Mouse (Mus musculus) MEL (cell line): ENCODE data around the gene Fam205c. TPM values are rescaled to one million over a fixed set of nuclear protein-coding genes. Genes with fewer than 3 reads are reported as not detected.

ENCODE experiments used
- DNase-seq: peaks from one replicate; pipeline ENCODE4 v3.0.0; 2011; ENCODE audit warnings: low read depth, low spot score
- H3K27ac ChIP-seq: 2 replicates; pipeline ENCODE4 v1.5.1; 2012; ENCODE audit warnings: low read depth, mild to moderate bottlenecking, control low read depth, low read length, moderate library complexity; ENCODE audit not compliant: control insufficient read depth
- H3K27me3 ChIP-seq, 2 experiments: fragments of 150-350 bp in 1 of 2; sonication (generic) in 1 of 2; 2 replicates each; pipeline ENCODE4 v1.6.1; 2012; ENCODE audit warnings: low read length in 2 of 2, mild to moderate bottlenecking in 2 of 2, improper control_type of control experiment in 1 of 2, moderate library complexity in 1 of 2; ENCODE audit not compliant: insufficient read depth in 2 of 2, control insufficient read depth in 1 of 2
- H3K36me3 ChIP-seq, 2 experiments: 2 replicates each; pipeline ENCODE4 v1.6.1; 2012 to 2014; ENCODE audit warnings: low read length in 2 of 2, improper control_type of control experiment in 1 of 2, inconsistent platforms in 1 of 2, mild to moderate bottlenecking in 1 of 2; ENCODE audit not compliant: insufficient read depth in 2 of 2, control insufficient read depth in 1 of 2
- H3K4me1 ChIP-seq, 2 experiments: fragments of 150-350 bp in 1 of 2; sonication (generic) in 1 of 2; 2 replicates each; pipeline ENCODE4 v1.6.1; 2012; ENCODE audit warnings: low read length in 2 of 2, improper control_type of control experiment in 1 of 2, mild to moderate bottlenecking in 1 of 2; ENCODE audit not compliant: insufficient read depth in 2 of 2, control insufficient read depth in 1 of 2
- H3K4me3 ChIP-seq, 2 experiments: fragments of 150-350 bp in 1 of 2; sonication (generic) in 1 of 2; 2 replicates each; pipeline ENCODE4 v1.5.1; 2012; ENCODE audit warnings: low read depth in 2 of 2, low read length in 2 of 2, mild to moderate bottlenecking in 2 of 2, moderate library complexity in 2 of 2, control low read depth in 1 of 2, improper control_type of control experiment in 1 of 2; ENCODE audit not compliant: control insufficient read depth in 1 of 2, insufficient read depth in 1 of 2
- H3K79me2 ChIP-seq: 2 replicates; pipeline ENCODE4 v1.6.1; 2012; ENCODE audit warnings: mild to moderate bottlenecking, low read length, moderate library complexity; ENCODE audit not compliant: control insufficient read depth, poor library complexity, insufficient read depth
- H3K9ac ChIP-seq: 2 replicates; pipeline ENCODE4 v1.6.1; 2012; ENCODE audit warnings: low read depth, mild to moderate bottlenecking, control low read depth, low read length, moderate library complexity; ENCODE audit not compliant: control insufficient read depth, poor library complexity, severe bottlenecking
- H3K9me3 ChIP-seq: fragments of 150-350 bp; sonication (generic); replicated peaks from 2 replicates; pipeline ENCODE4 v1.6.1; 2012; ENCODE audit warnings: mild to moderate bottlenecking, low read length, improper control_type of control experiment, moderate library complexity; ENCODE audit not compliant: insufficient read depth
- CHD2 ChIP-seq: IDR thresholded peaks from 2 replicates; pipeline ENCODE4 v1.6.1; 2011; ENCODE audit warnings: low read length, improper control_type of control experiment
- CTCF ChIP-seq, 3 experiments: IDR thresholded peaks in 2 of 3; conservative IDR thresholded peaks in 1 of 3; 2 replicates each; pipeline ENCODE4 v1.5.1; 2011 to 2012; ENCODE audit warnings: low read length in 3 of 3, low read depth in 2 of 3, mild to moderate bottlenecking in 2 of 3, improper control_type of control experiment in 1 of 3, inconsistent platforms in 1 of 3, mixed read lengths in 1 of 3, moderate library complexity in 1 of 3; ENCODE audit not compliant: control insufficient read depth in 1 of 3, insufficient read depth in 1 of 3, poor library complexity in 1 of 3, severe bottlenecking in 1 of 3
- GABPA ChIP-seq: IDR thresholded peaks from 2 replicates; pipeline ENCODE4 v1.6.1; 2012; ENCODE audit warnings: low read depth, mild to moderate bottlenecking, inconsistent platforms, low read length, improper control_type of control experiment, moderate library complexity
- MAFK ChIP-seq: IDR thresholded peaks from 2 replicates; pipeline ENCODE4 v1.6.1; 2011; ENCODE audit warnings: low read depth, mild to moderate bottlenecking, low read length, improper control_type of control experiment, borderline replicate concordance
- MAX ChIP-seq: IDR thresholded peaks from 2 replicates; pipeline ENCODE4 v1.6.1; 2011; ENCODE audit warnings: low read length, improper control_type of control experiment
- MEF2A ChIP-seq: IDR thresholded peaks from 2 replicates; pipeline ENCODE4 v1.6.1; 2014; ENCODE audit warnings: low read depth, mild to moderate bottlenecking, inconsistent platforms, low read length, improper control_type of control experiment; ENCODE audit not compliant: poor library complexity, insufficient replicate concordance, severe bottlenecking; ENCODE audit errors: extremely low read depth
- MYB ChIP-seq: IDR thresholded peaks from 2 replicates; pipeline ENCODE4 v1.6.1; 2011; ENCODE audit warnings: mild to moderate bottlenecking, low read depth, low read length, improper control_type of control experiment
- MYC ChIP-seq: IDR thresholded peaks from 2 replicates; pipeline ENCODE4 v1.6.1; 2011; ENCODE audit warnings: low read depth, mild to moderate bottlenecking, low read length, improper control_type of control experiment, moderate library complexity
- NELFE ChIP-seq: IDR thresholded peaks from 2 replicates; pipeline ENCODE4 v1.6.1; 2011; ENCODE audit warnings: low read depth, low read length, improper control_type of control experiment
- NRF1 ChIP-seq: IDR thresholded peaks from 2 replicates; pipeline ENCODE4 v1.6.1; 2014; ENCODE audit warnings: low read depth, mild to moderate bottlenecking, inconsistent platforms, low read length, improper control_type of control experiment, moderate library complexity; ENCODE audit not compliant: poor library complexity, insufficient read depth, severe bottlenecking
- POLR2AphosphoS2 ChIP-seq: IDR thresholded peaks from 2 replicates; pipeline ENCODE4 v1.6.1; 2011; ENCODE audit warnings: low read length, improper control_type of control experiment
- RCOR1 ChIP-seq: IDR thresholded peaks from 2 replicates; pipeline ENCODE4 v1.6.1; 2012; ENCODE audit warnings: low read depth, mild to moderate bottlenecking, inconsistent platforms, low read length, improper control_type of control experiment
- SMC3 ChIP-seq: IDR thresholded peaks from 2 replicates; pipeline ENCODE4 v1.6.1; 2011; ENCODE audit warnings: low read depth, low read length, improper control_type of control experiment
- TBP ChIP-seq: IDR thresholded peaks from 2 replicates; pipeline ENCODE4 v1.8.0; 2011; ENCODE audit warnings: low read depth, low read length, improper control_type of control experiment
- UBTF ChIP-seq: IDR thresholded peaks from 2 replicates; pipeline ENCODE4 v1.6.1; 2012; ENCODE audit warnings: low read depth, mild to moderate bottlenecking, inconsistent platforms, low read length, improper control_type of control experiment, moderate library complexity, borderline replicate concordance; ENCODE audit not compliant: insufficient read depth
- ZC3H11A ChIP-seq: IDR thresholded peaks from 2 replicates; pipeline ENCODE4 v1.6.1; 2012; ENCODE audit warnings: low read depth, mild to moderate bottlenecking, inconsistent platforms, low read length, improper control_type of control experiment
- ZKSCAN1 ChIP-seq: IDR thresholded peaks from 2 replicates; pipeline ENCODE4 v1.6.1; 2012; ENCODE audit warnings: low read depth, mild to moderate bottlenecking, inconsistent platforms, low read length, improper control_type of control experiment, moderate library complexity
- ZMIZ1 ChIP-seq: IDR thresholded peaks from 2 replicates; pipeline ENCODE4 v1.6.1; 2012; ENCODE audit warnings: low read depth, mild to moderate bottlenecking, inconsistent platforms, low read length, improper control_type of control experiment, moderate library complexity
- polyA plus RNA-seq, 2 experiments: library from polyadenylated mRNA; stranded (reverse) in 1 of 2; unstranded in 1 of 2; fragments of >175 nt in 1 of 2; fragments of >200 nt in 1 of 2; gene quantifications; 2 replicates each; pipeline versions ENCODE4 v1.2.1 to v1.2.4; 2012; ENCODE audit warnings: low replicate concordance in 2 of 2, low read depth in 1 of 2; ENCODE audit not compliant: insufficient read length in 2 of 2, insufficient read depth in 1 of 2, missing spikeins in 1 of 2
- total RNA-seq: library from RNA; depleted of rRNA; stranded (reverse); fragments of 300-350 nt; gene quantifications from 2 replicates; pipeline ENCODE4 v1.2.3, GENCODE M21; 2012

Gene Fam205c
- total and polyA plus RNA-seq, 3 experiments, result not detected

GRCm38 (mm10) chr4:42902174-42902573 lies 28.1 kb upstream of the Fam205c start (continued):
- peak; percentile 81 to 87 (median 83) for TF ChIP-seq CTCF (IDR thresholded peaks at IDR 0.05 in 2 of 3, conservative IDR thresholded peaks at IDR 0.05 in 1 of 3; ENCODE audit: control insufficient read depth in 1 of 3, insufficient read depth in 1 of 3, low read depth in 2 of 3, low read length in 3 of 3, poor library complexity in 1 of 3, severe bottlenecking in 1 of 3)
- no peak for TF ChIP-seq MEF2A
- TF ChIP-seq ZMIZ1, result no peak
- peak; percentile 86 for TF ChIP-seq MYC
- TF ChIP-seq GABPA, result no peak
- TF ChIP-seq RCOR1, result no peak
- no peak for TF ChIP-seq POLR2AphosphoS2

- H3K4me1 ChIP-seq, result no peaks in the 10 kb centered on the region
- H3K36me3 ChIP-seq, result no peaks in the 10 kb centered on the region
- H3K27ac ChIP-seq, result no peak overlapping the region
- no peak overlapping the region for H3K4me3 ChIP-seq
- peaks cover 2 to 4% of the 10 kb centered on the region in 2 experiments; a peak in 3 of 4 replicates for H3K27me3 ChIP-seq
- no peaks in the 10 kb centered on the region for H3K79me2 ChIP-seq
- no peak for DNase-seq
- no peaks in the 10 kb centered on the region for H3K9me3 ChIP-seq
- TF ChIP-seq TBP (no peak), MYC (no peak), ZC3H11A (no peak), UBTF (no peak), CHD2 (no peak), NELFE (no peak), MYB (no peak), SMC3 (no peak), MEF2A (no peak)
- TF ChIP-seq, all 39 proteins: peak for 0
- no peak overlapping the region for H3K9ac ChIP-seq
Observed at GRCm38 (mm10) chr4:42900878-42901277, 26.8 kb upstream of the Fam205c start.

DNA sequence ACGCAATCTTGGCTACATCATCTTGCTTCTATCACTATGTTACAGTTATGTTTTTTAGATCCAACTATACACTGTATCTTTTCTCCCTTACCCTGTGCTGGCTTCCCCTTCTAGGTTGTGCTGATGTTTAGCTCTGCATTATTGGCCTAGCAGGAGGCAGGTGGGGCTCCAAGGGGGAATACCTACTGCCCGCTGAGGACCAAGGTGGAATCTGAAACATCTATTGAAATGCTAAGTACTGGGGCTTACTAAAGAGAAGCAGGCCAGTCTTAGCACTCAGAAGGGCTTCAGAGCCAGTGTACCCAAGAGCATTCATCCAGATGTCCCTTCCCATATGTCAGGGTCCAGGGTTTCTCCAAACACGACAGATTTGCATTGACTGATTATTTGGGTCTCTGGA lies 24.9 kb upstream of the Fam205c start:
- H3K4me3 ChIP-seq, result no peak overlapping the region
- H3K27ac ChIP-seq, result no peak overlapping the region
- H3K4me1 ChIP-seq, result no peaks in the 10 kb centered on the region
- no peak overlapping the region for H3K9ac ChIP-seq
- H3K79me2 ChIP-seq, result no peaks in the 10 kb centered on the region
- H3K27me3 ChIP-seq, result peaks cover 0 to 4% of the 10 kb centered on the region in 2 experiments; a peak in 2 of 4 replicates
- H3K36me3 ChIP-seq, result no peaks in the 10 kb centered on the region
- DNase-seq, result no peak
- no peak for TF ChIP-seq SMC3
- TF ChIP-seq MAX, result no peak
- no peak for TF ChIP-seq NRF1
- TF ChIP-seq ZKSCAN1, result no peak
- TF ChIP-seq TBP, result no peak
- TF ChIP-seq MAFK, result no peak
- H3K9me3 ChIP-seq, result no peaks in the 10 kb centered on the region
